Mouse (Mus musculus): Measurements from ENCODE around the gene Tfap4. TPM values are rescaled to one million over a fixed set of nuclear protein-coding genes. Genes with fewer than 3 reads are reported as not detected.
A peak's percentile ranks its signal among the peaks of the same experiment; 100 is the strongest.

The Tfap4 gene
- polyA plus RNA-seq, 1 experiment = 19.0 TPM

DNA sequence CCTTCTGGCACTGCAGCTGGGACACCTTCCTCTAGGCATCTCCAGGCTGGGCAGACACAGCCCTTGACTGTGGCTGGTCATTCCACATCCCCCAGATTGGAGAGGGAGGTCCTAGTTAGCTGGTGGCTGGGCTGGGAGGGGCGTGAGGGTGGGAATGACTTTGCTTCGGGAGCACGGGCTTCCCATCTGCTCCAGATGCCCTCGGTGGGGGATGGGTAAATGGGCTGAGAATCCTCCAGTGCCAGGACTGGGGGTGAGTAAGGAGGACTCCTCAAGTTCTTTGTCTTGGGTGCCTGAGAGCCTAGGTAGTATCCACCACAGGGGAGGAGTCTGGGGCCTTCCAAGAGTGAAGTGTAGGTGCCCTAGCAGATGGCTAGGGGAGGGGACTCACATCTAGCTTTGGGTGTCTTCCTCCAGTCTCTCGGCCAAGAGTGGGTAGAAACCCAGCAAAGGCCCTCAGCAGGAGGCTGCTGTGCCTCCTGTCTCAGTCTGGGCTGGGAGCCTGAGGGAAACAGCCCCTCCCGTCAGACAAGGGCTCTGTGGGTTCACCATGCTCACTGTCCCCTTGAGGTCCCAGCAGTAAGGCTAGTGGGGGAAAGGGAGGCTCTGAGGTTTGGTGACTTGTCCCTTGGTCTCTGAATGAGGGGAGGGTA, 39.4 kb upstream of the Tfap4 start:
- peaks cover 95% of the 10 kb centered on the region for H3K79me2 ChIP-seq (ENCODE audit: control insufficient read depth, insufficient read depth)

GRCm38 (mm10) chr16:4598041-4598440, 38.4 kb upstream of the Tfap4 start:
- Histone ChIP-seq H3K36me3 (ENCODE audit: control insufficient read depth, insufficient read depth) (peaks cover 13% of the 10 kb centered on the region), H3K4me3 (ENCODE audit: insufficient read depth, poor library complexity, severe bottlenecking) (no peak overlapping the region), H3K79me3 (ENCODE audit: low read depth) (peaks cover 81% of the 10 kb centered on the region), H3K27me3 (ENCODE audit: control insufficient read depth, insufficient read depth, insufficient read length) (no peaks in the 10 kb centered on the region), H3K79me2 (ENCODE audit: control insufficient read depth, insufficient read depth) (peaks cover 95% of the 10 kb centered on the region), H3ac (ENCODE audit: control insufficient read depth, insufficient read length, low read depth) (no peak overlapping the region)
- no peak for TF ChIP-seq MYOD1 (IDR thresholded peaks at IDR 0.05; ENCODE audit: control insufficient read depth, insufficient read length, low read depth)
- TF ChIP-seq CEBPB (IDR thresholded peaks at IDR 0.05; ENCODE audit: low read depth) = no peak
- no peak for TF ChIP-seq CTCF (IDR thresholded peaks at IDR 0.05; ENCODE audit: control insufficient read depth, insufficient read depth, insufficient read length)
- no peak for TF ChIP-seq MYOG (IDR thresholded peaks at IDR 0.05; ENCODE audit: control insufficient read depth, extremely low read depth, insufficient read length)
- TF ChIP-seq MAX (IDR thresholded peaks at IDR 0.05) = no peak
- no peak for TF ChIP-seq USF1 (IDR thresholded peaks at IDR 0.05; ENCODE audit: low read depth)
- no peak for TF ChIP-seq FOSL1 (IDR thresholded peaks at IDR 0.05; ENCODE audit: insufficient read depth, low read length, poor library complexity, severe bottlenecking)

More for the DNA sequence above, 39.4 kb upstream of the Tfap4 start:
- TF ChIP-seq USF1 (IDR thresholded peaks at IDR 0.05; ENCODE audit: low read depth) (no peak), MAX (IDR thresholded peaks at IDR 0.05) (no peak), FOSL1 (IDR thresholded peaks at IDR 0.05; ENCODE audit: insufficient read depth, low read length, poor library complexity, severe bottlenecking) (no peak), CEBPB (IDR thresholded peaks at IDR 0.05; ENCODE audit: low read depth) (no peak), CTCF (IDR thresholded peaks at IDR 0.05; ENCODE audit: control insufficient read depth, insufficient read depth, insufficient read length) (no peak)
- Histone ChIP-seq H3ac (ENCODE audit: control insufficient read depth, insufficient read length, low read depth) (no peak overlapping the region), H3K27me3 (ENCODE audit: control insufficient read depth, insufficient read depth, insufficient read length) (no peaks in the 10 kb centered on the region), H3K79me3 (ENCODE audit: low read depth) (peaks cover 89% of the 10 kb centered on the region), H3K4me3 (ENCODE audit: insufficient read depth, poor library complexity, severe bottlenecking) (no peak overlapping the region), H3K36me3 (ENCODE audit: control insufficient read depth, insufficient read depth) (peaks cover 13% of the 10 kb centered on the region)

DNA sequence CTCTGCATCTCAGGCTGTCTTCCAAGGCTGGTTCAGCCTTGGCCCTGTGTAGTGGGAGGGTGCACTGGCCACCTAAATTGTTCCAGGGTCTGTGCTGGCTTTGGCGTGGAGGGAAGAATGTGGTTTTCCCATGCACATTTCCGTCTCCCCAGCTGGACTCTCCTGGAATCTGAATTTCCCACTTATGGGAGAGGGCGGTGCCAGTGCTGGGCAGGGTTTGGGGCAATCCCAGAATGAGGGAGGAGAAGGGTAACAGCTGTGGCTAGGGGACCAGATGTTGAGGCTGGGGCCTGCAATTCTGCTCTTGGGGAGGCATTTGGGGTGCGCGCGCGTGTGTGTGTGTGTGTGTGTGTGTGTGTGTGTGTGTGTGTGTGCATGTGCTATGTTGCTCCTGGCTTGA, 37.6 kb upstream of the Tfap4 start:
- Histone ChIP-seq H3K36me3 (ENCODE audit: control insufficient read depth, insufficient read depth) (peaks cover 13% of the 10 kb centered on the region), H3K4me3 (ENCODE audit: insufficient read depth, poor library complexity, severe bottlenecking) (peak overlapping the region; percentile 61), H3K79me3 (ENCODE audit: low read depth) (peaks cover 77% of the 10 kb centered on the region), H3K27me3 (ENCODE audit: control insufficient read depth, insufficient read depth, insufficient read length) (no peaks in the 10 kb centered on the region), H3ac (ENCODE audit: control insufficient read depth, insufficient read length, low read depth) (no peak overlapping the region), H3K79me2 (ENCODE audit: control insufficient read depth, insufficient read depth) (peaks cover 95% of the 10 kb centered on the region)
- peak; percentile 29 for TF ChIP-seq MYOD1 (IDR thresholded peaks at IDR 0.05; ENCODE audit: control insufficient read depth, insufficient read length, low read depth)
- TF ChIP-seq CEBPB (IDR thresholded peaks at IDR 0.05; ENCODE audit: low read depth) = no peak
- no peak for TF ChIP-seq CTCF (IDR thresholded peaks at IDR 0.05; ENCODE audit: control insufficient read depth, insufficient read depth, insufficient read length)

- peaks cover 95% of the 10 kb centered on the region for H3K79me2 ChIP-seq (ENCODE audit: control insufficient read depth, insufficient read depth)
- peaks cover 13% of the 10 kb centered on the region for H3K36me3 ChIP-seq (ENCODE audit: control insufficient read depth, insufficient read depth)
- H3K79me3 ChIP-seq (ENCODE audit: low read depth) = peaks cover 76% of the 10 kb centered on the region
- no peak overlapping the region for H3ac ChIP-seq (ENCODE audit: control insufficient read depth, insufficient read length, low read depth)
- no peak for TF ChIP-seq FOSL1 (IDR thresholded peaks at IDR 0.05; ENCODE audit: insufficient read depth, low read length, poor library complexity, severe bottlenecking)
- no peak for TF ChIP-seq USF1 (IDR thresholded peaks at IDR 0.05; ENCODE audit: low read depth)
- TF ChIP-seq CEBPB (IDR thresholded peaks at IDR 0.05; ENCODE audit: low read depth) = no peak
- no peak for TF ChIP-seq MYOG (IDR thresholded peaks at IDR 0.05; ENCODE audit: control insufficient read depth, extremely low read depth, insufficient read length)
- TF ChIP-seq CTCF (IDR thresholded peaks at IDR 0.05; ENCODE audit: control insufficient read depth, insufficient read depth, insufficient read length) = no peak
- no peak for TF ChIP-seq MAX (IDR thresholded peaks at IDR 0.05)
- TF ChIP-seq MYOD1 (IDR thresholded peaks at IDR 0.05; ENCODE audit: control insufficient read depth, insufficient read length, low read depth) = no peak
- H3K4me3 ChIP-seq (ENCODE audit: insufficient read depth, poor library complexity, severe bottlenecking) = peak overlapping the region; percentile 61
- H3K27me3 ChIP-seq (ENCODE audit: control insufficient read depth, insufficient read depth, insufficient read length) = no peaks in the 10 kb centered on the region
These were observed 37.2 kb upstream of the Tfap4 start for GRCm38 (mm10) chr16:4596836-4597235.

DNA sequence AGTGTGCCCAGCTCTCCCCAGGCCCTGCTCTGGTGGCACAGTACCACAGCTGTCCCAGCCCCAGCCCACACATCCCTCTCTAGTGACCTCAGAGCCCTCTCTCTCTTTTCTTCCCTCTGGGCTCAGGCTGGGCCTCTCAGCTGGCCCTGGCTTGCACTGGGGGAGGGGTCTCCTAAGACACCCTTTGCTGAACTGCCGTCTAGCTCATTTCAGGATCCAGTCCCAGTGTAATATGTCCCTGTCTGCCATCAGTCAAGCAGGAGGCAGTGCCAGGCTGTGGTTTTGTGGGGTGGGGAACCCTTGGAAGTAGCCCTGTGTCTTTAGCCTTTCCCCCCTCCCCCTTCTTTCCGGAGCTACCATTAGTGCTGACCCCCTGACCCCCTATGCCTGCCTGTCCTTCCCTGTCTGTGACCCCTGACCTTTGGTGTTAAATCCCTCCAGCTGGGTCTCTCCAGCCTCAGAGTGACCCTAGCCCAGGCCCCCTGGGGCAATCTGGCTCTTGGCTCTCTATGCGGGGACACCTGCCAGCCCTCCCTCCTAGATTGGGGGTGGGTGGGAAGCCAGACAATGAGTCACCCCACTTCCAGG, 36.6 kb upstream of the Tfap4 start:
- H3ac ChIP-seq (ENCODE audit: control insufficient read depth, insufficient read length, low read depth) = peak overlapping the region; percentile 99
- peaks cover 92% of the 10 kb centered on the region for H3K79me2 ChIP-seq (ENCODE audit: control insufficient read depth, insufficient read depth)
- no peaks in the 10 kb centered on the region for H3K27me3 ChIP-seq (ENCODE audit: control insufficient read depth, insufficient read depth, insufficient read length)
- TF ChIP-seq USF1 (IDR thresholded peaks at IDR 0.05; ENCODE audit: low read depth) = no peak
- TF ChIP-seq MAX (IDR thresholded peaks at IDR 0.05) = no peak
- TF ChIP-seq MYOG (IDR thresholded peaks at IDR 0.05; ENCODE audit: control insufficient read depth, extremely low read depth, insufficient read length) = no peak
- no peak for TF ChIP-seq FOSL1 (IDR thresholded peaks at IDR 0.05; ENCODE audit: insufficient read depth, low read length, poor library complexity, severe bottlenecking)
- no peak for TF ChIP-seq MYOD1 (IDR thresholded peaks at IDR 0.05; ENCODE audit: control insufficient read depth, insufficient read length, low read depth)
- no peak for TF ChIP-seq CEBPB (IDR thresholded peaks at IDR 0.05; ENCODE audit: low read depth)
- TF ChIP-seq CTCF (IDR thresholded peaks at IDR 0.05; ENCODE audit: control insufficient read depth, insufficient read depth, insufficient read length) = no peak
- H3K36me3 ChIP-seq (ENCODE audit: control insufficient read depth, insufficient read depth) = peaks cover 13% of the 10 kb centered on the region
- peaks cover 70% of the 10 kb centered on the region for H3K79me3 ChIP-seq (ENCODE audit: low read depth)
- peak overlapping the region; percentile 61 for H3K4me3 ChIP-seq (ENCODE audit: insufficient read depth, poor library complexity, severe bottlenecking)

All from C2C12 (cell line).